Mouse (Mus musculus) kidney, postnatal 36 days (tissue): Measurements from ENCODE around the gene Edf1.

ENCODE experiments used
- DNase-seq, 2 experiments: peaks; one replicate each; pipeline ENCODE4 v3.0.0; 2021 to 2022; ENCODE audit warnings: mixed read lengths in 2 of 2

The Edf1 gene

GRCm38 (mm10) chr2:25561946-25562345 lies 4.3 kb downstream of the Edf1 start:
- DNase-seq = no peak

GRCm38 (mm10) chr2:25565741-25566140 lies 8.1 kb downstream of the Edf1 start:
- no peak for DNase-seq

- DNase-seq = peak in 1 of 2 experiments; percentile 27
Observed at GRCm38 (mm10) chr2:25566558-25566957, 8.9 kb downstream of the Edf1 start.

GRCm38 (mm10) chr2:25568473-25569019 lies 10.9 kb downstream of the Edf1 start:
- peak in 1 of 2 experiments; percentile 10 for DNase-seq

GRCm38 (mm10) chr2:25569323-25569722 lies 11.7 kb downstream of the Edf1 start:
- DNase-seq = peak in 1 of 2 experiments; percentile 2

GRCm38 (mm10) chr2:25571221-25571620 lies 13.6 kb downstream of the Edf1 start:
- no peak for DNase-seq

GRCm38 (mm10) chr2:25573068-25573467 lies 15.4 kb downstream of the Edf1 start:
- DNase-seq = no peak

- peak in 1 of 2 experiments; percentile 14 for DNase-seq
Observed at GRCm38 (mm10) chr2:25574136-25574535, 16.5 kb downstream of the Edf1 start.

DNA sequence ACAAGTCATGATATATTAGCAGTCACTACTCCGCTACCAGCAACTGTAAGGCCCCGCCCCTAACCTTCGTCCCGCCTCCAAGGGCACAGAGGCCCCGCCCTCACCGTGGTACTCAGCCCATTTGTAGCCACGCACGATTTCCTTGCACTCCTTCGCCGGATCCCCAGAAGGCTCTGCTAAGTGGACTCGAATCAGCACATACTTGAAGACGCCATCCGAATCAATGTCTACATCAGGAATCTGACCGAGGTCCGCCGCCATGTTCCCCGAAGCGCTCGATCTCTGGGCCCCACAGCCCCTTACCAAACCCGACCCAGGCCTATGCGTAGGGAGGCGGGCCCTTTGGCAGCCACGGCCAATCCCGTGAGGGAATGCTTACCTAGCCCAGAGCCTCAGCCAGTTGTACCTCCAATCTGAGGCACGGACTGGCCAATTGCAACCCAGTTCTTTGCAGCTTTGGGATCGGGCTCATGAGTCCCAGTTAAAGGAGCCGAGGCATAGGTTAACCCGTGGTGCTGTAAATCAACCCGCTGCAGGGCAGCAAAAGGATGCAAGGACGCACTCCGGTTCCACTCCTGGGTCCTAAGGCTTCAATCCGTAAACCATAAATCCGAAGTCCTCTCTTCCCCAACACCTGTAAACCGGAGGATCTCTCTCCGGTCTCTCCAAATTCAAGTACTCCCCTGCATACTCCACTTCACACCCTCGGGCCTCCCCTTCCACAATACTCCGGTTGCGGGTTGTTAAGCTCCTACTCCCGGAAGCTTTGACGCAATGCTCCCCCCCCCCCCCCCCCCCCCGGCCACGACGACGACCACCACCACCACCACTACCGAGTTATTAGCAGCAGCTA lies 17.2 kb downstream of the Edf1 start, which contains the start of the genes Mamdc4 and Phpt1:
Gene Mamdc4, minus strand, starts transcription at position 267 of the 853 bp plus-strand sequence.
Gene Phpt1, minus strand, starts transcription at position 646 of the 853 bp plus-strand sequence.
- peak; percentile 98 to 99 for DNase-seq

DNA sequence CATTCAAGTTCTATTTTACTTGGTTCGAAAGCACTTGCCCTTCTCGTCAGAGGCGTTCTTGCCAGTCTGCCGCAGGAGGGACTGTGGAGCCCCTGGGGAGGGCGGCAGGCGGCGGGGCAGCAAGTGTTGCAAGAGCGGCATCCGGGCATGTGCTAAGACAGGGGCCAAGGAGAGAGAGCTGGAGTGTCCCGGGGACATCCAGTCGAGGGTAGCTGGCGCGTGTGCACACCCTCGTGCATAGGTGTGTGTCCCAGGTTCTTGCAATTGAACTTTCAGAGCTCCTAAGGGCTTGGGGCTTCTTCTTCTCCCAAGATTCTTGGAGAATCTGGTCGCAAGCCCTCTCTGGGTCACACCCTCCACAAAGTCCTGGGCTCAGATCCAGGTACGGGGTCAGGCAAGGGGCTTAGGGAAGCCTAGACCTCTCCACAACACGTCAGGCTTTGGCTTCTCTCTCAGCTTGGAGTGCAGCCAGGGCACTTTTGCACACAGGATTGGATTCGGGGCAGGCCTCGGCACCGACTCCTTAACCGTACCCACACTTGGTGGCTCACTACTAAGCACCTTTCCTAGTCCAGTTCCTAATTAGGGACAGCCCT lies 17.9 kb downstream of the Edf1 start:
- peak in 1 of 2 experiments; percentile 62 for DNase-seq

GRCm38 (mm10) chr2:25576028-25576850 lies 18.6 kb downstream of the Edf1 start:
- DNase-seq = no peak

DNA sequence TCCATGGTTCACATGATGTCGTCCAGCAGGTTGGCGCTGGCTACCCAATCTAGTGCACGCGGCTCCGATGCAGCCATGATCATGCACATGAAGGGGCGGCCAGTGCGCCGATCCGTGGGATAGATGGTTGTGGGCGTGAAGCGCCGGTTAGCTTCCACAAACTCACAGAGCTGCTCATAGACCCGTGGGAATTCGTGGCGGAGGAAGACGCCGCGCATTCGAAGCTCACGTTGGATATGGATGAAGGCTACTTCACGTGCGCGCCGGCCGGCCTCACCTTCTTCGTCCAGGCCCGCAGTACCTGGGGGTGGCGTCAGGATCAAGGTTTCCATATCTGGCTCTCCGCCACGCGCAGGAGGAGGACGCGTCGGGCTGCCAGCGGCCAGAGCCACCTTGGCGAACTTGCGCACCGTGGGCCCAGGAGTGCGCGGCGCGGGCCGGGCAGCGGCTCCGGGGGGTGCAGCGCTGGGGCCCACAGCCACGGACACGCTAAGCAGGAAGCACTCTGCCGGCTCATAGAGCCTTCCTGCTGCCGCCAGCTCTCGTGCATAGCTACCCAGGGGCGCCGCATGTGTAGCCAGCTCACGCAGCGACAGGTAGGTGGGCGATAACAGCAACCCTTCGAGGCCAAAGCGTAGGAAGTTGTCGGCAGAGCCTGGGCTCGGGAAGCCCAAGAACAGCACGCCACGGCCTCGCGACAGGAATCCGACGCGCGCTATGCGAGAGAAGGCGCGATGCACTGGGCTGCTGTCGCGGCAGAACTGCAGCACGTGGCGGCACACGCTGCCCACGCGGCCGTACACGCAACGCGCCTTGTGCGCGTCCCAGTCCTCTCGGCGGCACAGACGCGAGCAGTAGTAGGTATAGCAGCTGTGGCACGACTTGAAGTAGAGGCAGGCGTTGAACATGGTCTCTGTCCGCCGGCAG lies 19.6 kb downstream of the Edf1 start:
- DNase-seq = peak in 1 of 2 experiments; percentile 47

DNA sequence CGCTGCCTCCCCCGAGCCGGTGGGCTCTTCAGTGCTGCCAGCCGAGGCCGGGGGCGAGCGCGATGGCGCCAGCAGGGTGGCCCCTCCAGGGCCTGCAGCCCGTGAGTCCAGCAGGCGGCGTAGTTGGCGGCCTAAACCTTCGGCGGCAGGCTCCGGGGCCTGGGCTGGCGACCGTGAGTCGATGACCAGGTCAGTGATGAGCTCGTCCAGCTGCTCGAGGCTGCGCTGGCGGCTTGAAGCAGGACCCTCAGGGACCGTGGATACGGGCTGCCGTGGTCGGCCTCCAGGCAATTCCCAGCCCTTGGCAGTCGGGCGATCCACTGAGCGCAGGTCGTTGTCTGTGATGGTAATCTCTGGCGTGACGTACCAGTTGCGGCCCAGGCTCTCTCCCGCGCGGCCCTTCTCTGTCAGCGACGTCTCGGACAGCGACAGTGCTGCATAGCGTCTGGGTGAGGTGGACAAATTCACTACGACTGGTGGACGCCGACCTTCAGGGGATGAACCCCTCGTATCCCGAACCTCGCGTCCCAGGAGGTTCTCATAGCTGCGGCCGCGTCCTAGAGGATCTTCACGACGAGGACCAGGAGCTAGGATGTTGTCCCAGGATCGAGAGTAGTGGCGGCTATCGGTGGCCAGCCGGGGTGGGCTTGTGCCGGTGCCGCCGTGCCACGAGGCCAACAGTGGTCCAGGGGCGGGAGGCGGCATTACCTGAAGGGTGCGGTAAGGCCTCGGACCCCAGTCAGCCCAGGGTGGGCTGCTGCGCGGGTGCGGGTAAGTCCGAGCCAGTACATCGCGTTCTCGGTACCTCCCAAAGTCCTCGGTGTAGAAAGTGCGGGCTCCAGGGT lies 20.5 kb downstream of the Edf1 start:
- DNase-seq = peak in 1 of 2 experiments; percentile 59

- peak in 1 of 2 experiments; percentile 29 for DNase-seq
Observed at GRCm38 (mm10) chr2:25578796-25579736, 21.4 kb downstream of the Edf1 start.

DNA sequence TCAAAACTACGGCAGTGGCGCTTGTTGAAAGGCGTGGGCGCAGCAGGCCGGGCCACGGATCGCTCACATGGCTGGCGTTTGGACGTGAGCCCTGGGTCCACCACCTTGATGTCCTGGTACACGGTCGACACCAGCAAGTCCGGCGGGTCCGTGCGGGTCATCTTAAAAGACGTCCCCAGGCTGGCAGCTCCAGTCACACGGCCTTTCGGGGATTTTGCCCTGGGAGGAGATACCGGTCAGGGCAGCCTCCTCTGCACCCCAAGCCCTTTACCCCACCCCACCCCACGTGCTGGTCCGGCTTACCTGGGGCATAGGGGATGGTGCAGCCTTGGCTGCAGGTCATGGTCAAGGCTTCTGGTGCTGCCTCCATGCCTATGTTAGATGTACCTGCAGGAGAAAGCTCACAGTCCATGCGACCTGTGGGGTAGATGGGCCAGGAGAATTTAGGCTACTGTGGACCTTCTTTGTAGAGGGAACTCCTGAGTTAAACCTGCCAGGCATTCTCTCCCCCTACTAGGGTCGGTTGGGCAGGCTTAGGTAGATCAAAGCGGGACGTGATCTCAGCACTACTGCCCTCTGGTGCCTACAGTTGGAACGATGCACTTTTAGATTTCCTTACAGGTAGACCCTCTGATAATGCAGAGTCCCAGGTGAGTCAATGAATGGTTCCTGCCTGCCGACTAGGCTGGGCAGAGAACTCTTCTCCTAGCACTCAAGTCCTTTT lies 22.3 kb downstream of the Edf1 start:
- peak in 1 of 2 experiments; percentile 78 for DNase-seq

- DNase-seq = peak in 1 of 2 experiments; percentile 31
Observed at GRCm38 (mm10) chr2:25580621-25581101, 23.0 kb downstream of the Edf1 start.

GRCm38 (mm10) chr2:25581294-25581864 lies 23.7 kb downstream of the Edf1 start, which contains the start of gene Ajm1:
Gene Ajm1, minus strand, starts transcription at chr2:25581757.
- DNase-seq = peak in 1 of 2 experiments; percentile 67

GRCm38 (mm10) chr2:25581901-25582301 lies 24.3 kb downstream of the Edf1 start:
- no peak for DNase-seq
